In genomic region chr2:157204366-157205218, GRCm38 (mm10) we compare ENCODE assay signal across 8 mouse cellular contexts. TPM values are rescaled to one million over a fixed set of nuclear protein-coding genes. Genes with fewer than 3 reads are reported as not detected.
DNase-seq lines count a peak whose midpoint lies in the region; ATAC-seq and TF ChIP-seq lines count a peak whose summit lies in the region.

TSS of gene Rbl1 (minus strand) at chr2:157204534.

- H3K4me2 ChIP-seq in embryonic facial prominence, embryonic 15.5 days (replicated peaks) = peak within 1 kb of the TSS; percentile 70
- peak within 1 kb of the TSS; percentile 87 for H3K4me2 ChIP-seq in kidney, embryonic 15.5 days

- peak within 1 kb of the TSS; percentile 81 for H3K4me3 ChIP-seq in bone marrow, adult 2 months (replicated peaks; ENCODE audit: control insufficient read depth, low read depth, low read length)
- peak within 1 kb of the TSS; percentile 81 for H3K4me3 ChIP-seq in embryonic facial prominence, embryonic 15.5 days (replicated peaks)
- peak within 1 kb of the TSS; percentile 76 for H3K4me3 ChIP-seq in heart, embryonic 10.5 days
- H3K4me3 ChIP-seq in kidney, embryonic 15.5 days (replicated peaks) = peak within 1 kb of the TSS; percentile 77

- ATAC-seq in embryonic facial prominence, embryonic 15.5 days (ENCODE audit: insufficient number of reproducible peaks, low FRiP score, low TSS enrichment, low read depth) = peak; percentile 86
- ATAC-seq in kidney, embryonic 15.5 days (replicated peaks; ENCODE audit: low FRiP score) = peak; percentile 89
- ATAC-seq in monocyte, adult 5-6 weeks (replicated peaks; ENCODE audit: insufficient number of reproducible peaks, low FRiP score, low TSS enrichment, poor library complexity, severe bottlenecking) = peak; percentile 70

- H3K9ac ChIP-seq in embryonic facial prominence, embryonic 15.5 days = peak within 1 kb of the TSS; percentile 95
- H3K9ac ChIP-seq in kidney, embryonic 15.5 days = peak within 1 kb of the TSS; percentile 91

- H3K4me1 ChIP-seq in bone marrow, adult 2 months (ENCODE audit: control insufficient read depth, insufficient read depth, low read length) = peaks cover 3% of the 10 kb centered on the region
- peaks cover 5% of the 10 kb centered on the region; the same call in 1 of the 2 replicates for H3K4me1 ChIP-seq in embryonic facial prominence, embryonic 15.5 days
- H3K4me1 ChIP-seq in heart, embryonic 10.5 days = no peaks in the 10 kb centered on the region; the same call in 1 of the 2 replicates
- peaks cover 17% of the 10 kb centered on the region for H3K4me1 ChIP-seq in kidney, embryonic 15.5 days

- whole genome bisulfite sequencing in bone marrow, adult 2 months = under 1% methylated on average over 73 of the region's 73 CpGs
- 2% methylated on average over 73 of the region's 73 CpGs for WGBS in embryonic facial prominence, embryonic 15.5 days
- WGBS in heart, embryonic 10.5 days = 1% methylated on average over 73 of the region's 73 CpGs
- WGBS in kidney, embryonic 15.5 days = 1% methylated on average over 73 of the region's 73 CpGs

- no peaks in the 10 kb centered on the region for H3K9me3 ChIP-seq in embryonic facial prominence, embryonic 15.5 days (replicated peaks)
- H3K9me3 ChIP-seq in heart, embryonic 10.5 days = no peaks in the 10 kb centered on the region
- peaks cover 3% of the 10 kb centered on the region; the same call in 1 of the 2 replicates for H3K9me3 ChIP-seq in kidney, embryonic 15.5 days (replicated peaks)

- peak; percentile 91 for DNase-seq in 416B (ENCODE audit: low read depth)
- peak; percentile 95 for DNase-seq in heart, embryonic 10.5 days (ENCODE audit: low spot score)
- DNase-seq in liver = peak; percentile 91
- peak; percentile 90 to 95 for DNase-seq in spleen, postnatal 4 days (ENCODE audit: low spot score in 2 of 2)

- no peaks in the 10 kb centered on the region for H3K27me3 ChIP-seq in embryonic facial prominence, embryonic 15.5 days
- no peaks in the 10 kb centered on the region for H3K27me3 ChIP-seq in heart, embryonic 10.5 days (ENCODE audit: insufficient read depth, poor library complexity, severe bottlenecking)
- no peaks in the 10 kb centered on the region for H3K27me3 ChIP-seq in kidney, embryonic 15.5 days

- TF ChIP-seq POLR2A in bone marrow, adult 2 months (IDR thresholded peaks at IDR 0.05; ENCODE audit: borderline replicate concordance, control insufficient read depth, low read depth, low read length) = peak; percentile 90; the same call in 1 of the 2 replicates

- H3K36me3 ChIP-seq in embryonic facial prominence, embryonic 15.5 days = no peaks in the 10 kb centered on the region
- H3K36me3 ChIP-seq in heart, embryonic 10.5 days = peaks cover 15% of the 10 kb centered on the region
- H3K36me3 ChIP-seq in kidney, embryonic 15.5 days = 0 out of 2 replicates have a peak, but pooled peaks cover 2% of the 10 kb centered on the region

- TF ChIP-seq CTCF in bone marrow, adult 2 months (IDR thresholded peaks at IDR 0.05; ENCODE audit: control insufficient read depth, insufficient read depth, low read length) = no peak

- peak within 1 kb of the TSS; percentile 88 for H3K27ac ChIP-seq in bone marrow, adult 2 months (ENCODE audit: control insufficient read depth, insufficient read depth, low read depth, low read length, poor library complexity)
- peak within 1 kb of the TSS; percentile 97 for H3K27ac ChIP-seq in embryonic facial prominence, embryonic 15.5 days (replicated peaks)
- H3K27ac ChIP-seq in heart, embryonic 10.5 days = peak within 1 kb of the TSS; percentile 99
- H3K27ac ChIP-seq in kidney, embryonic 15.5 days = peak within 1 kb of the TSS; percentile 97

RNA-seq across cellular contexts. Expression of gene Rbl1, which starts in this region (rescaled TPM):
- 17.1 and 18.4 TPM in 2 replicates for polyA plus RNA-seq in bone marrow, adult 2 months (2011; ENCODE audit: insufficient read depth, insufficient read length, low replicate concordance, missing spikeins)
- polyA plus RNA-seq in embryonic facial prominence, embryonic 15.5 days (2015; fragmentation: Nextera tagmentation; extraction: Ambion mirVana) = 18.7 and 19.6 TPM in 2 replicates
- 15.9 and 18.5 TPM in 2 replicates for polyA plus RNA-seq in heart, embryonic 10.5 days (2016; fragmentation: Nextera tagmentation; extraction: Ambion mirVana)
- 26.8 and 26.9 TPM in 2 replicates for polyA plus RNA-seq in kidney, embryonic 15.5 days (2015; fragmentation: Nextera tagmentation; extraction: Ambion mirVana)
- 30.9 to 49.8 TPM (median 34.4 TPM) in 3 replicates for total RNA-seq in monocyte, adult 5-6 weeks (2017)

Comparison
In these comparisons a context has a peak if more than half of its experiments do, and no peak if none do; other contexts are left out.
1. Peak in every context shown above with its lines: DNase-seq, ATAC-seq, H3K4me3 ChIP-seq and H3K27ac ChIP-seq.